8 mouse cellular contexts compared by ENCODE assay signal in genomic region chr6:88752711-88753219, GRCm38 (mm10). TPM values are rescaled to one million over a fixed set of nuclear protein-coding genes. Genes with fewer than 3 reads are reported as not detected.
DNase-seq lines count a peak whose midpoint lies in the region; ATAC-seq and TF ChIP-seq lines count a peak whose summit lies in the region.

No protein-coding gene starts in this region.

- no peak overlapping the region for H3K9ac ChIP-seq in forebrain, postnatal 0 days

- H3K27me3 ChIP-seq in forebrain, postnatal 0 days (ENCODE audit: insufficient read depth, low read length), result no peaks in the 10 kb centered on the region

- DNase-seq in heart, adult 11 months, result peak; percentile 92
- DNase-seq in heart, adult 8-10 months (ENCODE audit: low spot score), result no peak
- peak; percentile 75 for DNase-seq in MN1 (ENCODE audit: low spot score)
- DNase-seq in forebrain, postnatal 0 days, result peak; percentile 67
- peak; percentile 69 to 78 for DNase-seq in kidney, postnatal 25 days
- no peak for DNase-seq in ovary, postnatal 14 days (ENCODE audit: low spot score)
- no peak for DNase-seq in spleen, adult 18-20 months

- 15% methylated on average over 5 of the region's 5 CpGs for WGBS in forebrain, postnatal 0 days

- peak overlapping the region; percentile 16; the same call in 1 of the 2 replicates for H3K27ac ChIP-seq in forebrain, postnatal 0 days (ENCODE audit: low read depth, low read length)

- no peaks in the 10 kb centered on the region for H3K9me3 ChIP-seq in forebrain, postnatal 0 days (ENCODE audit: low read length)

- no peaks in the 10 kb centered on the region for H3K4me1 ChIP-seq in forebrain, postnatal 0 days (ENCODE audit: insufficient read depth)

- ATAC-seq in forebrain, postnatal 0 days, result peak; percentile 90
- no peak for ATAC-seq in activated CD4-positive, CD25-positive, alpha-beta regulatory T cell, adult 4 months

- no peaks in the 10 kb centered on the region for H3K36me3 ChIP-seq in forebrain, postnatal 0 days (ENCODE audit: insufficient read depth)

- H3K4me2 ChIP-seq in forebrain, postnatal 0 days (ENCODE audit: low read depth), result no peak overlapping the region

- no peak overlapping the region for H3K4me3 ChIP-seq in forebrain, postnatal 0 days (ENCODE audit: low read depth, low read length)

- peak; percentile 47 for TF ChIP-seq CTCF in forebrain, postnatal 0 days (IDR thresholded peaks at IDR 0.05; ENCODE audit: low read depth)

RNA-seq across cellular contexts. Expression of gene Mgll, which starts 28.6 kb away (rescaled TPM):
- total RNA-seq in heart, adult 8-10 months (2022), result 100 to 1,000 TPM in 2 of 4 experiments, 10 to 100 TPM in 2; 74.8 to 134 (median 102) TPM
- total RNA-seq in forebrain, postnatal 0 days (2014; rRNA removed), result 35.1 and 37.5 TPM in 2 replicates
- polyA plus RNA-seq in forebrain, postnatal 0 days (2015; fragmentation: Nextera tagmentation; extraction: Ambion mirVana), result 48.7 and 60.7 TPM in 2 replicates
- polyA plus RNA-seq in activated CD4-positive, CD25-positive, alpha-beta regulatory T cell, adult 4 months (2017; shearing (Covaris generic)), result under 1 TPM; 0.53 to 0.75 TPM

Comparison
In these comparisons a context has a peak if more than half of its experiments do, and no peak if none do; other contexts are left out.
1. DNase-seq: peak in heart, adult 11 months (single experiment), MN1 (single experiment), forebrain, postnatal 0 days (single experiment) and kidney, postnatal 25 days (2 of 2); none in heart, adult 8-10 months (single experiment), ovary, postnatal 14 days (single experiment) and spleen, adult 18-20 months (0 of 2).